Mouse (Mus musculus): ENCODE data around the gene Otulin. TPM values are rescaled to one million over a fixed set of nuclear protein-coding genes. Genes with fewer than 3 reads are reported as not detected.

Gene Otulin
- polyA plus RNA-seq, 1 experiment = 36.9 TPM

- no peaks in the 10 kb centered on the region for H3K36me3 ChIP-seq (ENCODE audit: control insufficient read depth, insufficient read depth)
- no peaks in the 10 kb centered on the region for H3K79me2 ChIP-seq (ENCODE audit: control insufficient read depth, insufficient read depth)
- no peak overlapping the region for H3K4me3 ChIP-seq
- no peak for TF ChIP-seq E2F4 (IDR thresholded peaks at IDR 0.05; ENCODE audit: insufficient read depth)
- TF ChIP-seq MYOG (IDR thresholded peaks at IDR 0.05; ENCODE audit: control insufficient read depth in 1 of 3, insufficient read depth in 1 of 3, insufficient read length in 2 of 3, low read depth in 2 of 3) = no peak
- TF ChIP-seq MYOD1 (IDR thresholded peaks at IDR 0.05; ENCODE audit: control insufficient read depth in 1 of 3, insufficient read length in 2 of 3, low read depth in 2 of 3) = no peak
- no peak for TF ChIP-seq TCF12 (IDR thresholded peaks at IDR 0.05; ENCODE audit: insufficient read depth, poor library complexity, severe bottlenecking)
- TF ChIP-seq POLR2AphosphoS2 (IDR thresholded peaks at IDR 0.05; ENCODE audit: insufficient read length, low read depth) = no peak
- TF ChIP-seq USF1 (IDR thresholded peaks at IDR 0.05; ENCODE audit: low read depth) = no peak
- no peak for TF ChIP-seq CEBPB (IDR thresholded peaks at IDR 0.05; ENCODE audit: insufficient read depth, poor library complexity, severe bottlenecking)
- no peak for TF ChIP-seq POLR2A (IDR thresholded peaks at IDR 0.05; ENCODE audit: insufficient read length, low read depth)
- no peak for TF ChIP-seq MAX (IDR thresholded peaks at IDR 0.05; ENCODE audit: low read depth)
- TF ChIP-seq REST (IDR thresholded peaks at IDR 0.05; ENCODE audit: insufficient read depth, insufficient read length) = no peak
- TF ChIP-seq TCF3 (IDR thresholded peaks at IDR 0.05; ENCODE audit: insufficient read length, low read depth) = no peak
- TF ChIP-seq SRF (IDR thresholded peaks at IDR 0.05; ENCODE audit: control insufficient read depth, insufficient read length, low read depth) = no peak
- H3ac ChIP-seq (ENCODE audit: control insufficient read depth, insufficient read length) = no peak overlapping the region
- H3K27me3 ChIP-seq (ENCODE audit: control insufficient read depth, insufficient read depth, insufficient read length) = peaks cover 19% of the 10 kb centered on the region
- no peak overlapping the region for H3K4me2 ChIP-seq (ENCODE audit: low read depth)
Observed at GRCm38 (mm10) chr15:27666911-27667539, 36.5 kb upstream of the Otulin start.

DNA sequence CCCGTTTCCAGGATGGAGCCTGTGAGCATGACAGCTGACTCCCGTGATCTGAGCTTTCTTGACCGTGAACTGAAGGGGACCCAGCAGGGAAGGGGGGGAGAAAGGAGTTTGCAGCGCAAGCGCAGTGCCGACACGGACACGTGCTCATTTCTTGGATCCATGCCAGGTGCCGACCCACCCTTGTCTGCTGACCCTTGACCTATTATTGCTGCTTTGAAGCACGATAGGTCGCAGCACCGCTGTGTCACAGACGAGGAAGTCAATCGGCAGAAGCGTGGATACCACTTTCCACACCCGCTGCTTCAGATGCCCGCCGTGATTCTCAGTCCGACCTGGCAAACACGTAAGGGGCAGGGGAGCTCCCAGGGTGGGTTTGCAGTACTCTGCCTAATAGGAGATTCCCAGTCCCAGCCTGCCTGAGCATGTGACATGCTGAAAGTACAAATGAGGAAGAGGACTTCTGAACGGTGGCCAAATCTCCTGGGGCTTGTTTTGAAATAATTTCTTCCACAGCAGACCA, 35.0 kb upstream of the Otulin start:
- H3K36me3 ChIP-seq (ENCODE audit: control insufficient read depth, insufficient read depth) = no peaks in the 10 kb centered on the region
- TF ChIP-seq POLR2A (IDR thresholded peaks at IDR 0.05; ENCODE audit: insufficient read length, low read depth) = no peak
- TF ChIP-seq REST (IDR thresholded peaks at IDR 0.05; ENCODE audit: insufficient read depth, insufficient read length) = no peak
- no peak for TF ChIP-seq POLR2AphosphoS2 (IDR thresholded peaks at IDR 0.05; ENCODE audit: insufficient read length, low read depth)
- TF ChIP-seq SRF (IDR thresholded peaks at IDR 0.05; ENCODE audit: control insufficient read depth, insufficient read length, low read depth) = no peak
- no peak for TF ChIP-seq MYOG (IDR thresholded peaks at IDR 0.05; ENCODE audit: control insufficient read depth in 1 of 3, insufficient read depth in 1 of 3, insufficient read length in 2 of 3, low read depth in 2 of 3)
- no peak for TF ChIP-seq E2F4 (IDR thresholded peaks at IDR 0.05; ENCODE audit: insufficient read depth)
- no peak for TF ChIP-seq TCF3 (IDR thresholded peaks at IDR 0.05; ENCODE audit: insufficient read length, low read depth)
- TF ChIP-seq USF1 (IDR thresholded peaks at IDR 0.05; ENCODE audit: low read depth) = no peak
- no peak for TF ChIP-seq MAX (IDR thresholded peaks at IDR 0.05; ENCODE audit: low read depth)
- TF ChIP-seq CEBPB (IDR thresholded peaks at IDR 0.05; ENCODE audit: insufficient read depth, poor library complexity, severe bottlenecking) = no peak
- TF ChIP-seq MYOD1 (IDR thresholded peaks at IDR 0.05; ENCODE audit: control insufficient read depth in 1 of 3, insufficient read length in 2 of 3, low read depth in 2 of 3) = no peak
- no peak for TF ChIP-seq TCF12 (IDR thresholded peaks at IDR 0.05; ENCODE audit: insufficient read depth, poor library complexity, severe bottlenecking)
- H3K4me2 ChIP-seq (ENCODE audit: low read depth) = no peak overlapping the region
- H3K4me3 ChIP-seq = no peak overlapping the region
- H3K27me3 ChIP-seq (ENCODE audit: control insufficient read depth, insufficient read depth, insufficient read length) = peaks cover 19% of the 10 kb centered on the region
- no peak overlapping the region for H3ac ChIP-seq (ENCODE audit: control insufficient read depth, insufficient read length)
- H3K79me2 ChIP-seq (ENCODE audit: control insufficient read depth, insufficient read depth) = no peaks in the 10 kb centered on the region

DNA sequence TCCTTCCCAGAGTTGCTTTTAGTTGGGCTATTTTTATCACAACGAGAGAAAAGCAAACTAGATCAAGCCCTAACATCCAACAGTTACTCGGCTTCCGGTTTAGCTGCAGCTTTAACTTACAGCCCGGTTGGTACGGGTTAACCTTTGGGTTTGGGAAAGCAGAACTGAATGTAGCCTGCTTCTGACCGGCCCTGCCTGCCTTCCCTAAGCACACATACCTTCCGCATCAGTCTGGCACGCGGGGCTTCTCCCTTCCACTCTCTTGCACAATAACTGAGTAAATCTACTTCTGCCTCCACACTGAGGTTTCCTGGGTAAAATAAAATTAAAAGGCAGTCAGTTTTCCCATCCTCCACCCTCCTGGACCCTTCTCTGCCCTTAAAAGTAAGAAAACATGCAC, 33.6 kb upstream of the Otulin start:
- H3K27me3 ChIP-seq (ENCODE audit: control insufficient read depth, insufficient read depth, insufficient read length) = peaks cover 16% of the 10 kb centered on the region
- H3K36me3 ChIP-seq (ENCODE audit: control insufficient read depth, insufficient read depth) = no peaks in the 10 kb centered on the region
- no peak overlapping the region for H3ac ChIP-seq (ENCODE audit: control insufficient read depth, insufficient read length)
- H3K4me3 ChIP-seq = no peak overlapping the region
- H3K4me2 ChIP-seq (ENCODE audit: low read depth) = no peak overlapping the region
- TF ChIP-seq MAX (IDR thresholded peaks at IDR 0.05; ENCODE audit: low read depth) (no peak), E2F4 (IDR thresholded peaks at IDR 0.05; ENCODE audit: insufficient read depth) (no peak), POLR2AphosphoS2 (IDR thresholded peaks at IDR 0.05; ENCODE audit: insufficient read length, low read depth) (no peak), TCF3 (IDR thresholded peaks at IDR 0.05; ENCODE audit: insufficient read length, low read depth) (no peak), SRF (IDR thresholded peaks at IDR 0.05; ENCODE audit: control insufficient read depth, insufficient read length, low read depth) (no peak), USF1 (IDR thresholded peaks at IDR 0.05; ENCODE audit: low read depth) (no peak), MYOG (IDR thresholded peaks at IDR 0.05; ENCODE audit: control insufficient read depth in 1 of 3, insufficient read depth in 1 of 3, insufficient read length in 2 of 3, low read depth in 2 of 3) (no peak), MYOD1 (IDR thresholded peaks at IDR 0.05; ENCODE audit: control insufficient read depth in 1 of 3, insufficient read length in 2 of 3, low read depth in 2 of 3) (no peak), REST (IDR thresholded peaks at IDR 0.05; ENCODE audit: insufficient read depth, insufficient read length) (no peak), POLR2A (IDR thresholded peaks at IDR 0.05; ENCODE audit: insufficient read length, low read depth) (no peak), TCF12 (IDR thresholded peaks at IDR 0.05; ENCODE audit: insufficient read depth, poor library complexity, severe bottlenecking) (no peak), CEBPB (IDR thresholded peaks at IDR 0.05; ENCODE audit: insufficient read depth, poor library complexity, severe bottlenecking) (no peak)
- no peaks in the 10 kb centered on the region for H3K79me2 ChIP-seq (ENCODE audit: control insufficient read depth, insufficient read depth)

DNA sequence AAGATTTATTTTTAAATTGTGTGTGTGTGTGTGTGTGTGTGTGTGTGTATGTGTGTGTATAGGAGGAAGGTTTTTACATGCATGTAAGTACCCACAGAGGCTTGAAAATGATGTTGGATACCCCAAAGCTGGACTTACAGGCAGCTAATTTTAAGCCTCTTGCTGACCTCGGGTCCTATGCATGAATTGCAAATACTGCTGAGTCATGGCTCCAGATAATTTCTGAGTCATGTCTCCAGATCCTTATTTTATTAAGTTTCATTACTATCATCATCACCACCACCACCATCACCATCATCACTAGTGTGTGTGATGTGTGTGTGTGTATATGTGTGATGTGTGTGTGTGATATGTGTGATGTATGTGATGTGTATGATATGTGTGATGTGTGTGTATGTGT, 32.2 kb upstream of the Otulin start:
- Histone ChIP-seq H3ac (ENCODE audit: control insufficient read depth, insufficient read length) (no peak overlapping the region), H3K79me2 (ENCODE audit: control insufficient read depth, insufficient read depth) (no peaks in the 10 kb centered on the region), H3K4me3 (no peak overlapping the region), H3K36me3 (ENCODE audit: control insufficient read depth, insufficient read depth) (no peaks in the 10 kb centered on the region), H3K27me3 (ENCODE audit: control insufficient read depth, insufficient read depth, insufficient read length) (peaks cover 7% of the 10 kb centered on the region), H3K4me2 (ENCODE audit: low read depth) (no peak overlapping the region)
- TF ChIP-seq POLR2AphosphoS2 (IDR thresholded peaks at IDR 0.05; ENCODE audit: insufficient read length, low read depth) (no peak), USF1 (IDR thresholded peaks at IDR 0.05; ENCODE audit: low read depth) (no peak), CEBPB (IDR thresholded peaks at IDR 0.05; ENCODE audit: insufficient read depth, poor library complexity, severe bottlenecking) (no peak), MYOG (IDR thresholded peaks at IDR 0.05; ENCODE audit: control insufficient read depth in 1 of 3, insufficient read depth in 1 of 3, insufficient read length in 2 of 3, low read depth in 2 of 3) (no peak), MYOD1 (IDR thresholded peaks at IDR 0.05; ENCODE audit: control insufficient read depth in 1 of 3, insufficient read length in 2 of 3, low read depth in 2 of 3) (no peak), TCF3 (IDR thresholded peaks at IDR 0.05; ENCODE audit: insufficient read length, low read depth) (no peak), E2F4 (IDR thresholded peaks at IDR 0.05; ENCODE audit: insufficient read depth) (no peak), REST (IDR thresholded peaks at IDR 0.05; ENCODE audit: insufficient read depth, insufficient read length) (no peak), SRF (IDR thresholded peaks at IDR 0.05; ENCODE audit: control insufficient read depth, insufficient read length, low read depth) (no peak)

All from myocyte (in vitro differentiated cells).